Mouse (Mus musculus) cerebral cortex, adult 2 months (tissue): Measurements from ENCODE around the gene Dkk2.

Experiments used
- WGBS: fragments of 180-500 bp; shearing (Covaris S2); methylation state at CpG from one replicate; pipeline ENCODE4 v1.1.7; 2018; 5-methylcytosine and 5-hydroxymethylcytosine counted together

Dkk2 gene

GRCm38 (mm10) chr3:132085112-132085822 lies at the start of gene Dkk2:
TSS of gene Dkk2 (plus strand) at chr3:132085292.
- 0% methylated on average over 33 of the region's 33 CpGs for WGBS

- 97% methylated on average over 2 of the region's 2 CpGs for WGBS
Observed at GRCm38 (mm10) chr3:132036704-132037103, 48.4 kb upstream of the Dkk2 start.

- WGBS: 53% methylated on average over 10 of the region's 10 CpGs
Observed at GRCm38 (mm10) chr3:132037670-132038069, 47.4 kb upstream of the Dkk2 start.

- WGBS: 80% methylated on average over 3 of the region's 3 CpGs
Observed at GRCm38 (mm10) chr3:132040066-132040465, 45.0 kb upstream of the Dkk2 start.

DNA sequence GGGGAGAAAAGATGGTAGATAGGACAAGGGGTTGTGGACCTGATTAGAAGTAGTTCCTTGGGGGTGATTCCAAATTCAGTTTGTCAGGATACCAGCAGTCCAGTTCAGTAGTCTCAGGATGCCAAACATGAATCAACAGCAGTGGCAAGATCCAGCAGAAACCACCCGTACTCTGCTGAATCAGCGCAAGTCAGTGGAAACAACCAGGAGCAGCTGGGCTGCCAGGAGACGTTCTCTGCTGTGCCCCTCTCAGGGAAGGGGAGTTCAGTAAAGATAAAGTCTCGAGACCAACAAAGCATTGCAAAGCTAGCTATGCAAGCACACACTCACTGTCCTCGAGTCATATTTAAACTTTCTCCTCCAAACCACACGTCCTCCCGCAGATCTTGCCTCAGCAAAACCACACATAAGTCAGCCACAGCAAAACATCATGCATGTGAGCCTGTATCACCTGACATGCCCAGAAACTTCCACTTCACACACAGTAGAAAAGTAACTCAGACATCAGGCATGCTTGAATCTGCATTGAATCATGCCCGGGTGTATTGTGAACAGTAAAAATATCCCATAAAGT lies 34.1 kb upstream of the Dkk2 start:
- 84% methylated on average over 8 of the region's 8 CpGs for WGBS

DNA sequence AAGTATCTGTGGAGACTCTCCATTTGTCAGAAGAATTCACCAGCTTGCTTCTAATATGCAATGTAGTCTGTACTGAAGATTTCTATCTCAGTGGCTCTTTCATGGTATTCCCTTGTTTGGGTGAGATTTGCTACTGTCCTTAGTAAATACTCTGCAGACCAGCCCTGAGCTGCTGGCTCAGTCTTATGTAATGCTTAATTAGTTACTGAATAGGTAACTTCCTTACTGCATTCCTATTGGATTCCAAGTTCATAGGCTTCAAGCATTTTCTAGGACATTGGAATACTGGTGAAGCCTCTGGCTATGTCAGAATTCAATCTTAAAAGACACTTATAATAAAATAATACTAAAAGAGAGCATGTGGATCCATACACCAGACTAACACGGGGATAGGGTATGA lies 22.3 kb upstream of the Dkk2 start:
- WGBS: 88% methylated on average over 1 of the region's 1 CpGs

- 98% methylated on average over 3 of the region's 3 CpGs for WGBS
Observed at GRCm38 (mm10) chr3:132063374-132063773, 21.7 kb upstream of the Dkk2 start.

DNA sequence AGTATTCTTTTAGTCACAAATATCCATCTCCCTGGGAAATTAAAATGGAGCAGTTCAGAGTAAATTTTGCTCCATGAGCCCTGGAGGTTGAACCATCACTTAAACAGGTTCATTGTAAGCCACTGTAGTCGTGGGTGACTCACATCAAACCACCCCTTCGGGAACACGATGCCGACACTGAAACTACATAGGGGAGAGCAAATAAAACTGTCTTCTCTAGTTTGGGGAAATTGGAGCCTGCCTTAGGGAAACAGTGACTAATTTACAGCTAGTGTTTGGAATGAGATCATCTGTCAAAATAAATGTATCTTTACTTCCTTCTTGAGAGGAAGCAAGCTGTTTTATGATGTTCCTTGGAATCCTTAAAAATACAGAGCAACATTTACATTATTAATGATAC lies 21.1 kb upstream of the Dkk2 start:
- 66% methylated on average over 4 of the region's 4 CpGs for WGBS

DNA sequence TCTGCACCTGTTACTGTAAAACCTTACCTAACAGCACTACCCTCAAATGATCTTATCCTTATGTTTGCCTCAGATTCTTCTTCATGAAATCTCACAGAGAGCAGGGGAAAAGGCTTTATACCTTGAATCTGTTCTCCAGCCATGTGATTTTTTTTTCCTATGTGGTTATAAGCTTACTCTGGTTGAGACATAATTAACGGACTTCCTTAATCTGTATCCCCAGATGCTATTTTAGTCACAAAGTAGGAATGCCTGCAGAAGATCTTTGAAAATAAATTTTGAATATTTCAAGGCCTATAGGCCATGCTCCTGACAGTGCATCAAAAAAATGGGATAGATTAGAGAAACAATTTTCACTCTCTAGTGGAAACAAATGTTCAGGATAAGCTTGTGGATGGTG lies 20.2 kb upstream of the Dkk2 start:
- WGBS: 63% methylated on average over 1 of the region's 1 CpGs

DNA sequence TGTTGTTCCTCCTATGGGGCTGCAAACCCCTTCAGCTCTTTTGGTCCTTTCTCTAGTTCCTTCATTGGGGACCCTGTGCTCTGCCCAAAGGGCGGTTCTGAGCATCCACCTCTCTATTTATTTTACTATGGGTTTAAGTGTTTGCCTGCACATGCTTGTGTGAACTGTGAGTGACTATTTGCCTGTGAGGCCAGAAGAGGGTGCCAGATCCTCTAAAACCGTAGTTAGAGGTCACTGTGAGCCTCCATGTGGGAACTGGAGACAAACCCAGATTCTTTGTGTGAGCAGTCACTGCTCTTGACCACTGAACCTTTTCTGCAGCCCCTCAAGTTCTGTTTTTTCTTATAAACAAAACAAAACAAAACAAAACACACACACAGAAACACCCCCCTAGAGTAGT lies 14.1 kb upstream of the Dkk2 start:
- WGBS: 68% methylated on average over 2 of the region's 2 CpGs

- 8% methylated on average over 13 of the region's 13 CpGs for WGBS
Observed at GRCm38 (mm10) chr3:132084018-132084417, 1.1 kb upstream of the Dkk2 start.

DNA sequence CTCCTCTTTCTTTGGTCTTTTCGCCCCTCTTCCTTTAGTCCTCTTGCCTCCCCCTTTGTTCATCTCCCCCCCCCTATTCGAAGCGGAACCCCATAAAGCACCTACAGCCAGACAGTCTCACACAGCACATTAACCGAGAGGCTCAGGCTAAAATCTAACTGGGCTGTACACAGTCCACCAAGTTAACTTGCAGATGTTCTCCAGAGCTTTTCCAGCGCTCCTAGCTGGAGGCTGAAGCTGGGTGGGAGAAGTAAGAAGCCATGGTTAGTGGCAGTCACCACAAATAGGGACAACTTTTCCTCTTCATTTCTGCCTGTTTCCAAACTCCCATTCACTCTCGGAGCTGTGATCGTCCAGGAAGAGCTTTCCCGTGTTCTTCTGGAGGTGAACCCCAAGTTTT lies 412 bp upstream of the Dkk2 start:
- WGBS: 3% methylated on average over 8 of the region's 8 CpGs

GRCm38 (mm10) chr3:132085823-132086350 lies 795 bp downstream of the Dkk2 start:
- WGBS: under 1% methylated on average over 23 of the region's 23 CpGs

- 11% methylated on average over 5 of the region's 5 CpGs for WGBS
Observed at GRCm38 (mm10) chr3:132086461-132086860, 1.4 kb downstream of the Dkk2 start.

DNA sequence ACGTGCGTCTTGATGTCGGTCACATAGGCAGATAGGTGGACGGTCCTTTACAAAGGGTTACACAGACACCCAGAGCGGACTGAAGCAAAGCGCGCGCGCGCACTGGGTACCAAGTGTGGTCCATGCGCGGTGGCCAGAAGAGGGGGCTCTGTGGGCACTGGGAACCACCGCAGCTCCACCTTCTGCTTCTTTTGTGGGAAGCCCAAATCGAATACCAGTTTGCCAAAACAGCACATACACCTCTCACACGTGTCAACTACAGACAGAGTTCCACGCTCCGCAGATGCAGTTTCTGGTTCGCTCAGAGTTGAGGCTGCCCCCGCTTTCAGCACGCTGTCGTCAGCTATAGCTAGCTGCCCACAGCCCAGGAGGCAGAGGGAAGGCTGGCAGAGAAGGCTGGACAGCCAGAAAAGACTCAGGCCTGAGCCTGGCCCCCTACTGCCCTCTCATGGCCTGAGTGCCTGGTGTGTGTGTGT lies 2.0 kb downstream of the Dkk2 start:
- WGBS: under 1% methylated on average over 21 of the region's 21 CpGs

DNA sequence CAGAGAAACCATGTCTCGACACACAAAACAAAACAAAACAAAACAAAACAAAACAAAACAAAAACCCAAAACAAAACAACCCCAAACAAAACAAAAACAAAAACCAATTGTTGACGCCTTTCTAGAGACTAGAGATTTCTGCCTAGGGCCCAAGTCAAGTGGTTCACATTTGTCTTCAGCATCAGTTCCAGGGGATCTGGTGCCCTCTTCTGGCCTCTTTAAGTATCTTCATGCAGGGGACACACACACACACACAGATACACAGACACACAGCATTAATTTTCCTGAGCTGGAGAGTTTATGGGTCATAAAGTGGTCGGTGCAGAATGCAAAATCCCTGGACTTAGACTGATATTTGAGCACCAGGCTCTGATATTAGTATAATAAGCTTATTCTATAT lies 7.9 kb downstream of the Dkk2 start:
- WGBS: 92% methylated on average over 3 of the region's 3 CpGs

GRCm38 (mm10) chr3:132096296-132096695 lies 11.2 kb downstream of the Dkk2 start:
- WGBS: 70% methylated on average over 6 of the region's 6 CpGs

DNA sequence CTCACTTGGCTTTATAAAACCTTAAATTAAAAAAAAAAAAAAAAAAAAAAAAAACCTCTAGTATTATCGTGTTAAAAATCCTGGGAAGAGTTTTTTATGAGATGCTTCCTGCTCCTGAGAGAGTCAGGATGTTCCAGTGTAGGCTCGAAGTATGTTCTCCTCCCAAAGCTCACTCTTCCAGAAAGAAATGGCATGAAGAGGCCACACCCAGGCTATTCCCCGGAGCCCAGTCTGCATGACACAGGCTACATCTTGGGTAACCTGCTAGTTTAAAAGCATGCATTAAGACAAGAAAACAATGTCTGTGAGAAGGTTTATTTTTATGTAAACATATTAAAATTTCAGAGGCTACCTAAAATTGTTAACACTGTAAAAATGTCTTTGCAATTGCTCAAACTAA lies 15.7 kb downstream of the Dkk2 start:
- WGBS: 75% methylated on average over 3 of the region's 3 CpGs

DNA sequence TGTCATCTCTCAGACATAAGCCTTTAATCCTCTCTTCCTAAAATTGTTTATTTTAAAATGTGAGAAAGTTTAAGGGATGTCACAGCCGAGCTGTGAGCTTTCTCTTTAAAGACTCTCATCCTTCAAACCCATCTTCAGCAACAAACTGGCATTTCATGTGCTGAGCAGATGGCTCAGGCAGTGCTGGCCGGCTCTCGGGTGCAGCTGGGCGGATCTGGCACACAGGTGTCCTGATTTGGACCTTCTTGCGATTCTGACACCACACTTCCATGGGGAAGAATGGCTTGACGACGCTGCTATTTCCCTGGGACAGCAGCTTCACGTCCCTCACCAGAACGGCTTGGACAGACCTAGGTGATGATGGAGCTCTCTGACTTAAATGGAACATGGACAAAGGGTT lies 17.9 kb downstream of the Dkk2 start:
- WGBS: 30% methylated on average over 9 of the region's 9 CpGs

- 23% methylated on average over 7 of the region's 7 CpGs for WGBS
Observed at GRCm38 (mm10) chr3:132103454-132103853, 18.4 kb downstream of the Dkk2 start.

- WGBS: 77% methylated on average over 7 of the region's 7 CpGs
Observed at GRCm38 (mm10) chr3:132115772-132116511, 30.9 kb downstream of the Dkk2 start.

DNA sequence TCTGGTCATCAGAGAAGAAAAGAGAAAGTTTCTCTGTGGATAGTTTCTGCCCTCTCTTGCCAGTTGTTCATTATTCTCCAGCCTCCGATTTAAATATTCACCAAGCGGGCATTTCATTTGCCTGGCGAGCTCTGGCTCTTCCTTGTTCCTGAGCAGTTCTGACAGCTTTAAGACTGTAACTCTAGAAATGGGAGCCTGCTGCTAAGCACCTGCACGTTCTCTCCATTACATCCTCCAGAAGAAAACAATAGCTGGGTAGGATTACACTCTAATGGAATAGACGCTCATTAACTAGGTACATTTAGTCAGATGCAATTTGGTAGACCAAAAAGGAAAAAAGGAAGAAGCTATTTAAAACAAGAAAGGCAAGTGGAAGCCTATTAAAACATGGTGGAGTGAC lies 36.3 kb downstream of the Dkk2 start:
- 43% methylated on average over 5 of the region's 5 CpGs for WGBS

DNA sequence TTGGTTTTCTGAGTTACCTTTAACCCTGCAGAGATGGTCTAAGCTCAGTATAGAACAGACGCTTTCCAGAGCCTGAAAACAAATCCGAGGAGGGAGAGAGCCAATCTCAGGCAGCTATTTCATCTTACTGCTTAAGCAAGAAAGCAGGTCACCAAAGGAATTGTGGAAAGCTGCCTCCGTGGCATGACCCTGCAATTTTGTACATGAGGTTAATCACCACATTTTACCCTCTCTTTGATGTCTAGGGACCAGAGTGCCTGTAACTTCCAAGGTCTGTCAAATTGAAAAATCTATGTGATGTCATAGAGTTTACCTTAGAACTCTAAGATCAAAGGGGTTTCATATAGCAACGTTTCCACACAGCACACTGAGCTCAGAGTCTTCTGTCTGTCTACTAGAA lies 37.5 kb downstream of the Dkk2 start:
- WGBS: 69% methylated on average over 4 of the region's 4 CpGs
